Mouse (Mus musculus): ENCODE results near the gene Fbxl7. TPM values are rescaled to one million over a fixed set of nuclear protein-coding genes. Genes with fewer than 3 reads are reported as not detected.

Gene Fbxl7
- total RNA-seq (2022), result under 1 TPM; 0.63 to 0.80 (median 0.75) TPM

- peak; percentile 50 to 68 for DNase-seq (ENCODE audit: low spot score in 2 of 2)
Observed at GRCm38 (mm10) chr15:26895251-26895711, at the start of gene Fbxl7. TSS of gene Fbxl7 (minus strand) at chr15:26895580.

GRCm38 (mm10) chr15:26922026-26922425 is 26.6 kb upstream of the Fbxl7 start:
- no peak for DNase-seq (ENCODE audit: low spot score in 2 of 2)

- no peak for DNase-seq (ENCODE audit: low spot score in 2 of 2)
Observed at GRCm38 (mm10) chr15:26913427-26913826, 18.0 kb upstream of the Fbxl7 start.

- DNase-seq (ENCODE audit: low spot score in 2 of 2), result peak in 1 of 2 experiments; percentile 2
Observed at GRCm38 (mm10) chr15:26895761-26896160, 381 bp upstream of the Fbxl7 start.

GRCm38 (mm10) chr15:26894801-26895229 is 565 bp downstream of the Fbxl7 start:
- DNase-seq (ENCODE audit: low spot score in 2 of 2), result no peak

GRCm38 (mm10) chr15:26894031-26894655 is 1.2 kb downstream of the Fbxl7 start:
- DNase-seq (ENCODE audit: low spot score in 2 of 2), result peak; percentile 3 to 6

GRCm38 (mm10) chr15:26893136-26893535 is 2.2 kb downstream of the Fbxl7 start:
- DNase-seq (ENCODE audit: low spot score in 2 of 2), result no peak

- DNase-seq (ENCODE audit: low spot score in 2 of 2), result no peak
Observed at GRCm38 (mm10) chr15:26889971-26890370, 5.4 kb downstream of the Fbxl7 start.

- no peak for DNase-seq (ENCODE audit: low spot score in 2 of 2)
Observed at GRCm38 (mm10) chr15:26888170-26888569, 7.2 kb downstream of the Fbxl7 start.

GRCm38 (mm10) chr15:26885979-26886378 is 9.4 kb downstream of the Fbxl7 start:
- DNase-seq (ENCODE audit: low spot score in 2 of 2), result no peak

GRCm38 (mm10) chr15:26880212-26880956 is 15.0 kb downstream of the Fbxl7 start:
- no peak for DNase-seq (ENCODE audit: low spot score in 2 of 2)

GRCm38 (mm10) chr15:26875687-26876086 is 19.7 kb downstream of the Fbxl7 start:
- DNase-seq (ENCODE audit: low spot score in 2 of 2), result peak in 1 of 2 experiments; percentile 7

- no peak for DNase-seq (ENCODE audit: low spot score in 2 of 2)
Observed at GRCm38 (mm10) chr15:26872234-26872633, 23.1 kb downstream of the Fbxl7 start.

GRCm38 (mm10) chr15:26869197-26869596 is 26.2 kb downstream of the Fbxl7 start:
- DNase-seq (ENCODE audit: low spot score in 2 of 2), result no peak

GRCm38 (mm10) chr15:26867521-26867920 is 27.9 kb downstream of the Fbxl7 start:
- DNase-seq (ENCODE audit: low spot score in 2 of 2), result no peak

- DNase-seq (ENCODE audit: low spot score in 2 of 2), result no peak
Observed at GRCm38 (mm10) chr15:26862173-26862572, 33.2 kb downstream of the Fbxl7 start.

- no peak for DNase-seq (ENCODE audit: low spot score in 2 of 2)
Observed at GRCm38 (mm10) chr15:26849626-26850025, 45.8 kb downstream of the Fbxl7 start.

GRCm38 (mm10) chr15:26842216-26842615 is 53.2 kb downstream of the Fbxl7 start:
- no peak for DNase-seq (ENCODE audit: low spot score in 2 of 2)

- no peak for DNase-seq (ENCODE audit: low spot score in 2 of 2)
Observed at GRCm38 (mm10) chr15:26838386-26838785, 57.0 kb downstream of the Fbxl7 start.

- no peak for DNase-seq (ENCODE audit: low spot score in 2 of 2)
Observed at GRCm38 (mm10) chr15:26837200-26837599, 58.2 kb downstream of the Fbxl7 start.

- no peak for DNase-seq (ENCODE audit: low spot score in 2 of 2)
Observed at GRCm38 (mm10) chr15:26834415-26834814, 61.0 kb downstream of the Fbxl7 start.

GRCm38 (mm10) chr15:26831141-26831540 is 64.2 kb downstream of the Fbxl7 start:
- no peak for DNase-seq (ENCODE audit: low spot score in 2 of 2)

GRCm38 (mm10) chr15:26816931-26817330 is 78.4 kb downstream of the Fbxl7 start:
- DNase-seq (ENCODE audit: low spot score in 2 of 2), result no peak

All from gastrocnemius, adult 8-10 months (tissue).